Mouse (Mus musculus) right cerebral cortex, postnatal 10 days (tissue): ENCODE results near the gene Vash2.
"Not testable (repeated sequence)": the region's sequence is repeated elsewhere in the genome, so short reads cannot be mapped to it uniquely, and the experiment has no call there.

ENCODE experiments used
- DNase-seq, 2 experiments: peaks; one replicate each; pipeline ENCODE4 v3.0.0; 2021; ENCODE audit warnings: low spot score in 2 of 2

Gene Vash2

DNA sequence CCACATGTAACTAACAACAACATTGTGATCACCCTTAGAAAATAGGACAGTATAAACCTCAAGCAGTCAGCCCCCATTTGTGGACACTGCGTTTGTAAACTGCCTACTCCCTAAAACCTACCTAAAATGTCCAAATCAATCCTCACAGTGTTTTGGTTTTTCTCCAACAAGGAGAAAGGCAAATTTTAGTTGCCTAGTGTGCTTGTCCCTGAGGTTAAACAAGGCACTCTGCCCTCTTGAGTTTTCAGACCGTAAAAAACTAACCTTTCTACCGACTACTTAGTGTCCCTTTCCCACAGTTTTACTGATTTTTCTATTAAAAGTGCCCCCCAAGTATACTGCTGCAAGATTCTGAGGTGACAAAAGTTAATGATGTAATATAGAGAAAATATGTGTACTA is 51.8 kb downstream of the Vash2 start:
- DNase-seq: no peak

DNA sequence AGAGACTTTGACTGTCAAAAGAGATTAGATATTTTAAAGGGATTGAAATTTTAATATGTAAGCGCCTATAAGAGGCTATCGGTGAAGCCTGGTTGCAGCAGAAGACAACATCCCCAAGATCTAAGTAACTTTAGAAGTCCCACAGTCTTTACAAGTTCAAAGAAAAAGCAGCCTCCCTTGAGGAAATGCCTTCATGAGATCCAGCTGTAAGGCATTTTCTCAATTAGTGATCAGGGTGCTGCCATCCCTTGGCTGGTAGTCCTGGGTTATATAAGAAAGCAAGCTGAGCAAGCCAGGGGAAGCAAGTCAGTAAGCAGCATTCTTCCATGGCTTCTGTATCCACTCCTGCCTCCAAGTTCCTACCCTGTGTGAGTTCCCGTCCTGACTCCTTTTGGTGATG is 54.3 kb downstream of the Vash2 start, which contains the start of gene Angel2:
Gene Angel2 (plus strand): TSS at position 301 of the 400 bp plus-strand sequence.
- DNase-seq: not testable (repeated sequence)

DNA sequence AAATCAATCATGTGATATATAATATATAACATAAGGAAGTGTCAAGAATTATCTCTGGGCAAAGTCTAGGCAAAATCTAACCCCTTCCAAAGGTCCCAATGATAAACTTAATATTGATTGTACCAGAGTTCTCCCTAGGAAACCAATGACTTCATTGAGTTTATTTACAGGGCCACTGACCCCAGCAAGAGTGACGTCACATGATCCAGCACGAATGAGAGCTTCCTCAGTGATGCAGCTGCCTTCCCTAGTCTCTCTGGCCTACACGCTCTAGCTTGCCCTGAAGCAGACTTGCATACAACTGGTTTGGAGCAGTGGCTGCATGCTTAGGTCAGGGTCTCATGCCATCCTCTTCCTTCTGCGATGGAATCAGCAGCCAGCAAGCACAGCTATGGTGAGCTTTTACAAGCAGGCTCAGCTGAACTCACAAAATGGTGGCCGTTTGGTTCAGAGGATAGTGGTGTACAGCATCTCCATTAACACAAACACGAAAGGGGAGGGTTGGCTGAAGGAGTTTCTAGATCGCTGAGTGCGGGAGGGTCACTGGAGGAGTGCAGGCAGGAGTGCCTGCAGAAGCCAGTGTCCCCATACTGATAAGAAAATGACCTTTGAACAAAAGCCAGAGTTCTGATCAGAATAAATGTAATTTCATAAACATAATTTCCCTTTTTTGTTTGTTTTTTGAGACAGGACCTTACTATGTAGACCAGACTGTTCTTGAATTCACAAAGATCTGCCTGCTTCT is 59.2 kb downstream of the Vash2 start:
- DNase-seq: no peak

DNA sequence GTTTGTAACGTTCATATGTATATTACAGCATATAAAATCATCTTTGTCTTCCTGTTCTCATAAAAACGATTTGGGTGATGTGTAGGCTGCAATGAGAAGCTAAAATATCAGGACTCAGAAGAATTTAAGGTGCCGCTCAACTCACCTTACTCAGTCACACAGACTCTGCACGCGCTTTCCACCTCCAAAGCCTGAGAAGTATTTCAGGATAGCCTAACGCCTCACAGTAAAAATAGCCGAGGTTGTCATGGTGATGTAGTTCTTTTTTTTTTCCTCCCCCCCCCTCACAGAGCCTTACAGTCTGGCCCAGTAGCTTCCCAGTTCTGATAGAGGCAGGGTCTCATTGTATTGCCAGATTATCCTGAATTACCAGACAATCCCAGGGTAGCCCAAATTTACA is 60.2 kb downstream of the Vash2 start:
- DNase-seq: peak; percentile 77 to 83

DNA sequence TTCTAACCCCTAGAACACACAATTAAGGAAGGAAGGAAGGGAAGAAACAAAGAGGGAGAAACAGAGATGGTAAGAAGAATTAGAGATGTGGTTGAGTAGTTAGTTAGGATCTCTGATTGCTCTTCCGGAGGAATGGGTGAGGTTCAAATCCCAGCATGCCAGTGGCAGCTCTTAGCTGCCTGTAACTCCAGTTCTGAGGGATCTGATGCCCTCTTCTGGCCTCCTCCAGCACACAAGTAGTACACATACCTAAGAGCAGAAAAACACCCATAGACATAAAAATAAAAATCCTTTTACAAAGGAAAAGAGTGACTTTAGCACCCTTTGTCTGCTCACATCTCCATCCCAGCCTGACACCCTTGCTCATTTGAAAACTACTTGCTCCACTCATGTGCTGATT is 66.5 kb downstream of the Vash2 start:
- peak in 1 of 2 experiments; percentile 13 for DNase-seq

DNA sequence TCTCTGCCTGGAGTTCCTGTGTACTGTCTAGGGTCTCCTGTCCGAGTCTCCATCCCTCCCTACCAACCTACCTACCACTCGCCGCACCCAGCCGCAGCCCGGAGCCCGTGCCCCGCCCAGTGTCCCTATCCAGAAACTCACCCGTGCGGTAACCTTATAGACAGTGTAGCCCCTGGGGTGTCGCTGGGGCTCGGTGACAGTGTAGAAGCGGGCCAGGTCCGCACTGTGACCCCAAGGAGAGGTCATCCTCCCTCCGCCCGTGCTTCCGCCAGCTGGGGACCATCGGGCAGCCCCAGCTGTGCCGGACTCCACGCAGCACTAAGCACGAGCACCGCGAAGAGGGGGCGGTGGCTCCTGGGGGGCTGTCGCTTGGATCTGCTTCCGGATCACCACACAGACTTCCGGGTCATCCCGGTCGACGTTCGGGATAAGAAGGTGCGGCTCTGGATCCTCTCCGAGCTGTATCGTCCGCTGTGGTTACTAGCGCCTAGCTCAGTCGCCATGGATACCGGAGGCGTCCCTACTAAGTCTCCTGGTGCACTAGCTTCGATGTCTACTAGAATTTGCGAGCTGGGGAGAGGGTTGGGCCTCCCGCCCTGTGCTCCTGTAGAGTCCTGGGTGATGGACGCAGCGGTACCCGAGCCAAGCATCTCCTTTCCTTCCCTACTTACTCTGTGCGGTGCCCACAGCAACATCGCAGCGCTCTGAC is 67.5 kb downstream of the Vash2 start, which contains the start of gene Rps6kc1:
Gene Rps6kc1 (minus strand): TSS at position 356 of the 709 bp plus-strand sequence.
- peak; percentile 93 to 95 for DNase-seq

DNA sequence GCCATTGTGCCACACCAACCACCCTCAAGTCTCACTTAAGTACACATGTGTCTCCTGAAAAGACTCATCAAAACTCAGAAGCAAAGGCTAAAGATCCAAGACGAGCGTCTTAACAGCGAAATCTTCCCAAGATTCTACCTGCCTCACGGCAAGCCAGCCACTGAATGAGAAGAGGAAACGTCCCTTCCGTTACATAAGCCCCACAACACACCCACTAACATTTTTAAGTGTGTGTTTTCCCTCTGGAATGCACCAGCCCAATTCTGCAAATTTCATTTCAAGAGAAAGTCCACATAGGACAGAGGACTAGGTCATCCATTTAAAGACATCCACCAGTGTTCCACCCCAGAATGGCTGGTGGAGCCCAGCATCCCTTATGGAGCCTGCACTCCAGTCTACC is 68.3 kb downstream of the Vash2 start:
- DNase-seq: no peak

DNA sequence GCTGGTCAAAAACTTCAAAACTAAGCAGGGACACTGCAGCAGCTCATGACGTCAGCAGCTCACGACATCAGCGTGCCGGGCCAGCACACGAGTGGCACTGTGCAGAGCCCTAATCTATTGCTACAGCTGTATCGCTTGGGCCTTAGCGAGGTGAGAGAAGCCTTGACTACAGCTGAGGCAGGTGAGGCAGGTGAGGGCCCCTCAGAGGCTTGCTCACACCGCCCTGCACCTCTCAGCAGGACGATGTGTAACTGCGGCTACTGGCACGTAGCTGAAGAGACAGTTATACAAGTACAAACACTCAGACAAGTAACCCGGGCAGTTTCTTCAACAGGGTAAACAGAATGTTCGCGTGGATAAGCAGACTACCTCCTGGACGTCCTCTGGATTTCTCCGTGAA is 74.4 kb downstream of the Vash2 start:
- no peak for DNase-seq

DNA sequence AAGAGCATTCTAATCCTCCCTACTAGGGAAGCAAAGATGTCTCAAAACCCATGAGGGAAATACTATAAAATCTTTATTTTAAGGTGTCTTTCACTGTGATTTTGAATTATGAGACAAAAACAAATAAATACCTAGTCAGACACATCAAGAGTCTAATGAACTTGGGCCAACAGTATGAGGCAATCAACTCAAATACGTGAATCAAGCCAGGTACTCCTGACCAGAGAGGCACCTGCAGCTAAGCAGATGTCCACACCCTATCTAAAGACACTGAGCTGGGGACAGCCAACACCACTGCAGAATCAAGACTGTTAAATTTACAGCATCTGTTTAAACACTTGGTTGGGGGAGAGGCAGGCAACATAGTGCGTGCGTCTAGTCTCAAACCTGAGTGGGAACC is 75.0 kb downstream of the Vash2 start:
- no peak for DNase-seq

DNA sequence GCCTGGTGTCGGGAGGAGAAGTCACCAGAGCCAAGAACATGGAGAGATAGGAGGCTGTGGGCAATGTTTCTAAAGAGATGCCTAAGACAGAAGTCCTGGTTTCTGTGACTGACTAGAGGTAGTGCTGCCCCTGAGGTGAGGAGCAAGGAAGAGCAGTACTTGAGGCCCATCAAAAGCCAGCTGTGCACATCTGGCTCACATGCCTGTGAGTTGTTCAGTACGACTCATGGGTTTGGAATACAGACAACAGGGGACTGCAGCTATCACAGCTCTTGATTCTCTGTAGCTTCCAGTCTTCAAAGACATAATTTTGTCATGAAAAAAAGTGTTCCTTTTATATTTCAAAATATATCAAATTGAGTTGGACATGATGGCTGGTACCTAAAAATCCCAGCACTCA is 78.0 kb downstream of the Vash2 start:
- DNase-seq: no peak

DNA sequence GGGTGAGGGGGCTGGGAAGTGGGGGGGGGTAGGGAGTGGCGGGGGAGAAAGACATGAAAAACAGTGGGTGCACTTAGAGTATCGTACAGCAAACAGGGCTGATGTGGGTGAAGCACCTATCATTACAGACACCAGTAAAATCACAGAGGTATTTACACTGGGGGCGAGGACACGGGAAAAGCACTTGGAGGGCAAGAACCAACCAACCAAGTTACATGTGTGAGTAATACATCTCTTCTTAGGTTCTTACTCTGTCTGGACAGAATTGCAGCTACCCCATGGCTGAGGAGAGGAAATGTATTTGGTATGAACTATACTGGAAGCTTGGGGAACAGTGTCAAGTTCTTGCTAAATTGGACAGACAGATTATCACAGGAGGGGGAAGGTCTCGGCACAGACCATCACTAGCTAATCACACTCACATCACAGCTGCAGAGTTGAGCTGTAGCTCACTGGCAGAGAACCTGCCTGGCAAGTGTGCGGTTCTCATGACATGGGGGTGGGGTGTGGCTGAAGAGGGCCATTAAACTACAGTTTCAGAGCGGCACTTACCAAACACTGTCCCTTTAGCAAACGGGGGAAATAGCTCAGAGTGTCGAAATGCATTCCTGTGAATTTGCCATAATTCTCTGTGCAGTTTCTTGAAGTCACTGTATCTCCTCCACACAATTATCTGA is 80.1 kb downstream of the Vash2 start:
- no peak for DNase-seq

DNA sequence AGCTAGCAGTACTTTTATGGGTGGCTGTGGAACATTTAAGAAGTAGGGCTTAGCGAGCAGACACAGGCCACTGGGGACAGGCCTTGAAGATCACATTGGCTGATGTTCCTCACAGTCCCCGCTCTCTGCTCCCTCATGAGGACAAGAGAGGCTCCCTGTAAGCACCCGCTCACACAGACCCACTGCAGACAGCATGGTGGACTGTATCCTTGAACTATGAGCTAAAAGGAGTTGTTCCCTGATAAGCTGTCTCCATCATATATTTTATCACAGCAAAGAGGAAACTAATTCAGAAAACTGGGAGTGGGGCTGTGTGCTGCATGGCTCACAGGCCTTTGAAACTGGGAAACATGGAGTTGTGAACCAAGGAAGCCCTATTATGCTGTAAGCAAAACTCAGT is 80.9 kb downstream of the Vash2 start:
- DNase-seq: no peak
